Mouse (Mus musculus): ENCODE measurements around the gene Olfr574. TPM values are rescaled to one million over a fixed set of nuclear protein-coding genes. Genes with fewer than 3 reads are reported as not detected.

The Olfr574 gene
- polyA plus RNA-seq (2012; rRNA removed; ENCODE audit: low replicate concordance) = not detected in 2 replicates

DNA sequence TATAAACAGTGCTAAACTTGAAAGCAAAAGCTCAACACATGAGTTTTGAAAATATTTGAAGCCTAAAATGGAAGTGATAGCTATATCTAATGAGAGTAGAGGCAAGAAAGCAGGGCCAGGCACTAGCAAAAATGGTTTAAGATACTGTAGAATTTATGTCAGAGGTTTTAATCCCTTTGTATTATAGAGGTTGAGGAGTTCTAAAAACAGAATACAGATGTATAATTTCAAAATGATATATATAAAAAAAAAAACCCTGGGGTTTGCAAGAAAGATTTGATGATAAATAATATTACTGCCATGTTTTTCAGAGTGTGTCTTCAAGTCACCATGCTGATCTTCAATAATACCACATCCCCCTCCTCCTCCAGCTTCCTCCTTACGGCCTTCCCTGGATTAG lies at the start of gene Olfr574:
Gene Olfr574, plus strand, starts transcription at position 301 of the 400 bp plus-strand sequence.

GRCm38 (mm10) chr7:102917032-102917875 lies 31.0 kb upstream of the Olfr574 start, which contains the start of gene Olfr571:
TSS of gene Olfr571 (minus strand) at chr7:102917536.

DNA sequence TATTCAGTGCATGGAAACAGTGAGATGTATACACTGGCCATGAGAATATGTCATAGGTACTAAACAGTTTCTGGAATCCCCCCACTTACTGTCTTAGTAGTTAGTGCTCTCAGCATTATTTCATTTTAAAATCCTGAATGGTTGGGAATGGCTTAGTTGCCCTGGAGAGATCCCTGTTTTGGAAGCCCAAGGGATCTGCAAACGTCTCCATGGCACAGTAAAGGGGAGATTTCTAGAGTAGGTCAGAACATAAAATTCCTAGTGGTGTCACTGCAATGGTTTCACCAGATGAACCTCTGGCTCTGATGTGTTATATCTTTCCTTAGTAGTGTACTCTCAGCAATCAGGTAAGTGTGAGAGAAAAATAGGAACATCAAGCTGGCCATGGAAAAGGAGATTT lies 24.2 kb upstream of the Olfr574 start, which contains the start of gene Olfr572:
Gene Olfr572, plus strand, starts transcription at position 301 of the 400 bp plus-strand sequence.

GRCm38 (mm10) chr7:102942475-102942874 lies 5.8 kb upstream of the Olfr574 start, which contains the start of gene Olfr573-ps1:
TSS of gene Olfr573-ps1 (minus strand) at chr7:102942575.

GRCm38 (mm10) chr7:102958593-102958992 lies 10.3 kb downstream of the Olfr574 start, which contains the start of gene Olfr575:
TSS of gene Olfr575 (minus strand) at chr7:102958775.

GRCm38 (mm10) chr7:102962360-102962759 lies 14.1 kb downstream of the Olfr574 start, which contains the start of gene Olfr576:
TSS of gene Olfr576 (plus strand) at chr7:102962660.

GRCm38 (mm10) chr7:102975843-102976242 lies 27.6 kb downstream of the Olfr574 start, which contains the start of gene Olfr577:
TSS of gene Olfr577 (minus strand) at chr7:102975943.

DNA sequence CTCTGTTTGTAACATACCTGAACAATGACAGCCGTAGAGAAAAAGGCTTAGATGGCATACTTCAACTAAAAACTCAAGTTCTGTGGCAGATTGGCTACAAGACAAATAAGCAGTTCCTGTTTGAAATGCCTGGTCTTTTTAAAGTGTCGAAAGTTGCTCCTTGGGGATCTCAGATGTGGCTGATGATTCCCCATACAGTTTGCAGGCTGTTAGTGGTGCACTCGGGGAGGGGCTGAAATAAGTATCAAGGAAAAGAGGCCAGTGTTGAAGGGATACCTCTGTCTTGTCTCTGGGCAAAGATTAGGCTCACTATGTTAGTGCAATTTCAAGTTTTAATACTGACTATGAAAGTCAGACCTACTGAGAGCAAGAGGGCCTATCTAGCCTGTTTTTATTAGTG lies 41.0 kb downstream of the Olfr574 start, which contains the start of gene Olfr578:
Gene Olfr578, minus strand, starts transcription at position 101 of the 400 bp plus-strand sequence.

Other genes with a start within 250 kb of the Olfr574 start
- gene Olfr558, start 246.3 kb upstream of the Olfr574 start, polyA plus RNA-seq (2012; rRNA removed; ENCODE audit: low replicate concordance) = 0.07 and 0.09 TPM in 2 replicates
- not detected in 2 replicates for gene Olfr33, start 229.4 kb upstream of the Olfr574 start, polyA plus RNA-seq (2012; rRNA removed; ENCODE audit: low replicate concordance)
- not detected in 2 replicates for gene Olfr559, start 221.0 kb upstream of the Olfr574 start, polyA plus RNA-seq (2012; rRNA removed; ENCODE audit: low replicate concordance)
- gene Olfr560, start 189.1 kb upstream of the Olfr574 start, polyA plus RNA-seq (2012; rRNA removed; ENCODE audit: low replicate concordance) = not detected in 2 replicates
- 0.24 and 0.67 TPM in 2 replicates for gene Olfr78, start 189.0 kb upstream of the Olfr574 start, polyA plus RNA-seq (2012; rRNA removed; ENCODE audit: low replicate concordance)
- gene Olfr561, start 177.2 kb upstream of the Olfr574 start, polyA plus RNA-seq (2012; rRNA removed; ENCODE audit: low replicate concordance) = not detected in 2 replicates
- gene Olfr564, start 145.0 kb upstream of the Olfr574 start, polyA plus RNA-seq (2012; rRNA removed; ENCODE audit: low replicate concordance) = not detected in 2 replicates
- gene Olfr566, start 89.7 kb upstream of the Olfr574 start, polyA plus RNA-seq (2012; rRNA removed; ENCODE audit: low replicate concordance) = not detected in 2 replicates
- not detected in 2 replicates for gene Olfr568, start 71.3 kb upstream of the Olfr574 start, polyA plus RNA-seq (2012; rRNA removed; ENCODE audit: low replicate concordance)
- gene Olfr569, start 57.6 kb upstream of the Olfr574 start, polyA plus RNA-seq (2012; rRNA removed; ENCODE audit: low replicate concordance) = not detected in 2 replicates
- gene Olfr570, start 53.9 kb upstream of the Olfr574 start, polyA plus RNA-seq (2012; rRNA removed; ENCODE audit: low replicate concordance) = not detected in 2 replicates
- gene Olfr571, start 30.9 kb upstream of the Olfr574 start, polyA plus RNA-seq (2012; rRNA removed; ENCODE audit: low replicate concordance) = not detected in 2 replicates
- gene Olfr572, start 24.1 kb upstream of the Olfr574 start, polyA plus RNA-seq (2012; rRNA removed; ENCODE audit: low replicate concordance) = not detected in 2 replicates
- not detected in 2 replicates for gene Olfr573-ps1, start 5.9 kb upstream of the Olfr574 start, polyA plus RNA-seq (2012; rRNA removed; ENCODE audit: low replicate concordance)
- not detected in 2 replicates for gene Olfr575, start 10.3 kb downstream of the Olfr574 start, polyA plus RNA-seq (2012; rRNA removed; ENCODE audit: low replicate concordance)
- not detected in 2 replicates for gene Olfr576, start 14.2 kb downstream of the Olfr574 start, polyA plus RNA-seq (2012; rRNA removed; ENCODE audit: low replicate concordance)
- not detected in 2 replicates for gene Olfr577, start 27.5 kb downstream of the Olfr574 start, polyA plus RNA-seq (2012; rRNA removed; ENCODE audit: low replicate concordance)
- not detected in 2 replicates for gene Olfr578, start 40.9 kb downstream of the Olfr574 start, polyA plus RNA-seq (2012; rRNA removed; ENCODE audit: low replicate concordance)
- not detected in 2 replicates for gene Olfr582, start 89.6 kb downstream of the Olfr574 start, polyA plus RNA-seq (2012; rRNA removed; ENCODE audit: low replicate concordance)
- gene Olfr583, start 102.8 kb downstream of the Olfr574 start, polyA plus RNA-seq (2012; rRNA removed; ENCODE audit: low replicate concordance) = not detected in 2 replicates
- gene Olfr584, start 133.4 kb downstream of the Olfr574 start, polyA plus RNA-seq (2012; rRNA removed; ENCODE audit: low replicate concordance) = not detected in 2 replicates
- not detected in 2 replicates for gene Olfr585, start 149.3 kb downstream of the Olfr574 start, polyA plus RNA-seq (2012; rRNA removed; ENCODE audit: low replicate concordance)
- gene Olfr586, start 177.2 kb downstream of the Olfr574 start, polyA plus RNA-seq (2012; rRNA removed; ENCODE audit: low replicate concordance) = not detected in 2 replicates
- gene Olfr588-ps1, start 192.4 kb downstream of the Olfr574 start, polyA plus RNA-seq (2012; rRNA removed; ENCODE audit: low replicate concordance) = not detected in 2 replicates
- gene Olfr589, start 207.9 kb downstream of the Olfr574 start, polyA plus RNA-seq (2012; rRNA removed; ENCODE audit: low replicate concordance) = not detected in 2 replicates
- gene Olfr591, start 229.9 kb downstream of the Olfr574 start, polyA plus RNA-seq (2012; rRNA removed; ENCODE audit: low replicate concordance) = not detected in 2 replicates
- gene Olfr592, start 236.3 kb downstream of the Olfr574 start, polyA plus RNA-seq (2012; rRNA removed; ENCODE audit: low replicate concordance) = not detected in 2 replicates

All from duodenum, adult 2 months (tissue).